31 mouse cellular contexts compared by ENCODE assay signal in the genomic region with DNA sequence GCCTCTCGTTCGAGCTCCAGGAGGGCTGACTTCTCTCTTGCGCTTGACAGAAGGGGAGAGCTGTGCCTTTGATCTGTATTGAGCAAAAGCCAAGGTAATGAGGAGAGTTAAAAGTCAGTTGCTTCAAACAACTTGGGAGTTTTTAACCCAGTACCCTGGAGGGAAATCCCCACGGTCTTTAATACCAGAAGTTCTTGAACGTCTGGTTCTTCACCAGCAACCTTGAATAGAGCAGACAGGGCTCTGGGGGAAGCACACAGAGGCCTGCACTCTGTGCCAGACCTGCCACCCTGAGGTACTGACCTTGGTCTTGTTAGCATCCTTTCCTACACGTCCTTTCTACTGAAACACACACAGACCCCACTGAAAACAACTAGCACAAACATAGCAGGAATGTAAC. TPM values are rescaled to one million over a fixed set of nuclear protein-coding genes. Genes with fewer than 3 reads are reported as not detected.
DNase-seq lines count a peak whose midpoint lies in the region; ATAC-seq and TF ChIP-seq lines count a peak whose summit lies in the region.
"Had no signal": no experiment of that assay in that cellular context is flagged by ENCODE, and none has a peak within 500 bp of the region (broad histone marks: within the 10 kb centered on the region; RNA-seq: fewer than 3 reads in every experiment).

No protein-coding gene starts in this region.

- no peaks in the 10 kb centered on the region for H3K9me3 ChIP-seq in heart, embryonic 12.5 days (replicated peaks)
- H3K9me3 ChIP-seq: embryonic facial prominence, embryonic 10.5 days; embryonic facial prominence, embryonic 13.5 days; forebrain, embryonic 10.5 days; forebrain, embryonic 13.5 days; heart, embryonic 13.5 days; intestine, embryonic 15.5 days had no signal

- no peak for ATAC-seq in heart, embryonic 12.5 days (ENCODE audit: insufficient number of reproducible peaks, low FRiP score)
- ATAC-seq in activated CD4-positive, CD25-positive, alpha-beta regulatory T cell, adult 4 months, result peak; percentile 73
- no peak for ATAC-seq in cerebellum, adult (ENCODE audit: insufficient number of reproducible peaks, low FRiP score, low TSS enrichment)
- ATAC-seq: forebrain, embryonic 13.5 days; forebrain, embryonic 16.5 days; hindbrain, postnatal 0 days; intestine, embryonic 15.5 days had no signal

- no peaks in the 10 kb centered on the region for H3K4me1 ChIP-seq in heart, embryonic 12.5 days (replicated peaks)
- no peaks in the 10 kb centered on the region for H3K4me1 ChIP-seq in thymus, adult 2 months (replicated peaks; ENCODE audit: control insufficient read depth, insufficient read depth, low read length)
- H3K4me1 ChIP-seq: embryonic facial prominence, embryonic 10.5 days; embryonic facial prominence, embryonic 13.5 days; forebrain, embryonic 10.5 days; forebrain, embryonic 13.5 days; heart, embryonic 13.5 days; intestine, embryonic 15.5 days had no signal

- DNase-seq in heart, adult 11 months, result peak; percentile 74
- DNase-seq in CD4-positive helper T cell, adult 2 months (ENCODE audit: low read depth, low spot score), result peak; percentile 9
- peak; percentile 9 for DNase-seq in CD4-positive, CD25-positive, alpha-beta regulatory T cell, adult 2 months (ENCODE audit: low read depth, low spot score)
- DNase-seq in thymus, adult 2 months, result no peak
- DNase-seq: adrenal gland, postnatal 10 days; cerebellum, adult 11-12 months; cerebellum, adult 8-10 months; cerebellum, postnatal 10 days; cerebellum, postnatal 36 days; embryo, embryonic 11 days; gastrocnemius, postnatal 10 days; heart, adult 18-20 months; heart, postnatal 14 days; heart, postnatal 4 days; kidney, adult 18-20 months; kidney, adult 9 months had no signal

- peaks cover 70% of the 10 kb centered on the region for H3K36me3 ChIP-seq in heart, embryonic 12.5 days
- H3K36me3 ChIP-seq in thymus, adult 2 months (ENCODE audit: control insufficient read depth, insufficient read depth, low read length), result peaks cover 42% of the 10 kb centered on the region

- H3K4me3 ChIP-seq in heart, embryonic 12.5 days, result no peak overlapping the region
- no peak overlapping the region for H3K4me3 ChIP-seq in thymus, adult 2 months (ENCODE audit: control insufficient read depth, insufficient read depth, low read length)
- H3K4me3 ChIP-seq: embryonic facial prominence, embryonic 10.5 days; embryonic facial prominence, embryonic 13.5 days; erythroblast, embryonic 14.5 days; forebrain, embryonic 10.5 days; forebrain, embryonic 13.5 days; heart, embryonic 13.5 days; intestine, embryonic 15.5 days had no signal

- no peak for TF ChIP-seq CTCF in thymus, adult 2 months (IDR thresholded peaks at IDR 0.05; ENCODE audit: borderline replicate concordance, control insufficient read depth, extremely low read depth, insufficient read depth, low read length, poor library complexity)

- TF ChIP-seq POLR2A in thymus, adult 2 months (IDR thresholded peaks at IDR 0.05; ENCODE audit: control insufficient read depth, extremely low read depth, insufficient read depth, low read length, poor library complexity), result no peak

- no peak overlapping the region for H3K27ac ChIP-seq in heart, embryonic 12.5 days (ENCODE audit: poor library complexity, severe bottlenecking)
- no peak overlapping the region for H3K27ac ChIP-seq in thymus, adult 2 months (ENCODE audit: control insufficient read depth, insufficient read depth, low read length)
- H3K27ac ChIP-seq: embryonic facial prominence, embryonic 10.5 days; embryonic facial prominence, embryonic 13.5 days; forebrain, embryonic 10.5 days; forebrain, embryonic 13.5 days; heart, embryonic 13.5 days; hindbrain, embryonic 14.5 days; hindbrain, postnatal 0 days; intestine, embryonic 15.5 days had no signal

- WGBS in heart, embryonic 12.5 days, result 75% methylated on average over 6 of the region's 6 CpGs
- 87% methylated on average over 6 of the region's 6 CpGs for WGBS in thymus, adult 2 months

- H3K4me2 ChIP-seq in heart, embryonic 12.5 days, result no peak overlapping the region
- H3K4me2 ChIP-seq: embryonic facial prominence, embryonic 13.5 days; forebrain, embryonic 13.5 days; heart, embryonic 13.5 days; hindbrain, embryonic 14.5 days; intestine, embryonic 15.5 days had no signal

- H3K9ac ChIP-seq in heart, embryonic 12.5 days, result no peak overlapping the region
- H3K9ac ChIP-seq: embryonic facial prominence, embryonic 13.5 days; forebrain, embryonic 13.5 days; heart, embryonic 13.5 days; hindbrain, embryonic 14.5 days; intestine, embryonic 15.5 days had no signal

- no peaks in the 10 kb centered on the region for H3K27me3 ChIP-seq in heart, embryonic 12.5 days (replicated peaks)
- no peaks in the 10 kb centered on the region for H3K27me3 ChIP-seq in thymus, adult 2 months (ENCODE audit: control insufficient read depth, insufficient read depth, low read length)
- H3K27me3 ChIP-seq: embryonic facial prominence, embryonic 13.5 days; forebrain, embryonic 13.5 days; heart, embryonic 13.5 days; intestine, embryonic 15.5 days had no signal

RNA-seq across cellular contexts. Expression of gene Nkx3-2, which starts 24.6 kb away (rescaled TPM):
- 0.19 and 0.22 TPM in 2 replicates for polyA plus RNA-seq in heart, embryonic 12.5 days (2016; fragmentation: Nextera tagmentation; extraction: Ambion mirVana)
- polyA plus RNA-seq in activated CD4-positive, CD25-positive, alpha-beta regulatory T cell, adult 4 months (2017; shearing (Covaris generic)), result not detected
- not detected in 2 replicates for polyA plus RNA-seq in thymus, adult 2 months (2012; rRNA removed)
- polyA plus RNA-seq: cortical plate, adult 2 months; erythroblast, embryonic 14.5 days; forebrain, embryonic 10.5 days; forebrain, embryonic 13.5 days; forebrain, embryonic 16.5 days; heart, embryonic 16.5 days; hindbrain, embryonic 14.5 days; hindbrain, postnatal 0 days had no signal

RNA-seq across cellular contexts. Expression of gene Bod1l, which starts 55.2 kb away (rescaled TPM):
- 15.9 and 17.4 TPM in 2 replicates for polyA plus RNA-seq in heart, embryonic 12.5 days (2016; fragmentation: Nextera tagmentation; extraction: Ambion mirVana)
- polyA plus RNA-seq in activated CD4-positive, CD25-positive, alpha-beta regulatory T cell, adult 4 months (2017; shearing (Covaris generic)), result 10 to 100 TPM; 22.8 to 36.8 TPM
- polyA plus RNA-seq in thymus, adult 2 months (2012; rRNA removed), result 7.5 and 8.4 TPM in 2 replicates
